ENCODE assay signal across 9 mouse cellular contexts in the genomic region with DNA sequence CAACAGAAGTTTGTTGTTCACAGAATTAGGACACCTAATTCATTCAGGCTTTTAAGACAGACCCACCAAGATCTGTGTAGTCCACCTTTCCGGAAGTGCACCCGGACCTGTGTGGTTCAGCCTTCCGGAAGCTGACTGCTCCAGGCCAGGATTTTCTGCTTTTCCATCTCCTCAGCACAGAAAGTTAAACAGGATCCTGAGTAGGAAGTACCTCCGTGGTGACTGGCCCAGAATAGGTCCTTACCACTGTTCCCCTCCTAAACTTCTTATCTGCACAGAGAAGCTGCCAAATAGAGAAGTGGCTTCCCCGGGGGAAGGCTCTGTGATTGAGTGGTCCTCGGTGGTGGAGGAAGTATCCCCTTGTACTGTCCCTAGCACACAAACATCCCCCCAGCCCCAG. TPM values are rescaled to one million over a fixed set of nuclear protein-coding genes. Genes with fewer than 3 reads are reported as not detected.
DNase-seq lines count a peak whose midpoint lies in the region; ATAC-seq and TF ChIP-seq lines count a peak whose summit lies in the region.
"Had no signal": no experiment of that assay in that cellular context is flagged by ENCODE, and none has a peak within 500 bp of the region (broad histone marks: within the 10 kb centered on the region; RNA-seq: fewer than 3 reads in every experiment).

No protein-coding gene starts in this region.

- no peak overlapping the region for H3K4me2 ChIP-seq in hindbrain, embryonic 16.5 days (ENCODE audit: low read length)
- H3K4me2 ChIP-seq: midbrain, embryonic 13.5 days had no signal

- ATAC-seq in hindbrain, embryonic 16.5 days = no peak
- ATAC-seq: midbrain, embryonic 13.5 days had no signal

- H3K27me3 ChIP-seq in hindbrain, embryonic 16.5 days (replicated peaks; ENCODE audit: control insufficient read depth, insufficient read depth, low read length) = no peaks in the 10 kb centered on the region
- H3K27me3 ChIP-seq in midbrain, embryonic 10.5 days (ENCODE audit: low read depth, poor library complexity, severe bottlenecking) = no peaks in the 10 kb centered on the region
- H3K27me3 ChIP-seq: midbrain, embryonic 13.5 days had no signal

- H3K27ac ChIP-seq in macrophage = peak overlapping the region; percentile 28
- no peak overlapping the region for H3K27ac ChIP-seq in hindbrain, embryonic 16.5 days (ENCODE audit: low read depth, low read length)
- H3K27ac ChIP-seq in midbrain, embryonic 10.5 days (replicated peaks) = no peak overlapping the region
- H3K27ac ChIP-seq: midbrain, embryonic 13.5 days had no signal

- H3K4me3 ChIP-seq in lung, adult 2 months (replicated peaks; ENCODE audit: extremely low read depth, low read depth, low read length) = no peak overlapping the region
- no peak overlapping the region for H3K4me3 ChIP-seq in macrophage (ENCODE audit: inconsistent target)
- H3K4me3 ChIP-seq in hindbrain, embryonic 16.5 days (ENCODE audit: low read length) = no peak overlapping the region
- no peak overlapping the region for H3K4me3 ChIP-seq in midbrain, embryonic 10.5 days
- H3K4me3 ChIP-seq: midbrain, embryonic 13.5 days had no signal

- DNase-seq in lung, adult 2 months = peak; percentile 15
- DNase-seq in lung, postnatal 10 days = no peak
- peak; percentile 46 for DNase-seq in induced T-regulatory cell, adult 2 months (ENCODE audit: low read depth)
- peak; percentile 48 for DNase-seq in thymus, postnatal 25 days
- DNase-seq in embryo, embryonic 9.5 days (ENCODE audit: extremely low spot score) = no peak
- no peak for DNase-seq in midbrain, embryonic 10.5 days (ENCODE audit: low spot score)

- 21% methylated on average over 6 of the region's 6 CpGs for WGBS in lung, adult 2 months
- WGBS in macrophage (ENCODE audit: missing documents) = 1% methylated on average over 6 of the region's 6 CpGs
- 77% methylated on average over 6 of the region's 6 CpGs for WGBS in hindbrain, embryonic 16.5 days
- 66% methylated on average over 6 of the region's 6 CpGs for WGBS in midbrain, embryonic 10.5 days

- no peak overlapping the region for H3K9ac ChIP-seq in hindbrain, embryonic 16.5 days (ENCODE audit: low read depth, low read length)
- H3K9ac ChIP-seq: midbrain, embryonic 13.5 days had no signal

- 0 out of 2 replicates have a peak, but pooled peaks cover 2% of the 10 kb centered on the region for H3K4me1 ChIP-seq in lung, adult 2 months (ENCODE audit: control insufficient read depth, insufficient read depth, low read length)
- H3K4me1 ChIP-seq in hindbrain, embryonic 16.5 days (ENCODE audit: control insufficient read depth, insufficient read depth, low read depth, low read length) = no peaks in the 10 kb centered on the region
- H3K4me1 ChIP-seq in midbrain, embryonic 10.5 days = peaks cover 4% of the 10 kb centered on the region; the same call in 1 of the 2 replicates
- H3K4me1 ChIP-seq: midbrain, embryonic 13.5 days had no signal

- no peak for TF ChIP-seq CTCF in lung, adult 2 months (IDR thresholded peaks at IDR 0.05; ENCODE audit: insufficient read depth, low read length)

- H3K79me2 ChIP-seq in macrophage (ENCODE audit: inconsistent target) = no peaks in the 10 kb centered on the region

- H3K9me3 ChIP-seq in hindbrain, embryonic 16.5 days (ENCODE audit: control insufficient read depth, low read length) = no peaks in the 10 kb centered on the region
- H3K9me3 ChIP-seq in midbrain, embryonic 10.5 days (replicated peaks) = no peaks in the 10 kb centered on the region
- H3K9me3 ChIP-seq: midbrain, embryonic 13.5 days had no signal

- no peak for TF ChIP-seq POLR2A in lung, adult 2 months (IDR thresholded peaks at IDR 0.05; ENCODE audit: borderline replicate concordance, extremely low read depth, low read depth, low read length)

- H3K36me3 ChIP-seq in macrophage (ENCODE audit: inconsistent target) = no peaks in the 10 kb centered on the region
- H3K36me3 ChIP-seq in hindbrain, embryonic 16.5 days (ENCODE audit: control insufficient read depth, insufficient read depth, low read length) = no peaks in the 10 kb centered on the region
- H3K36me3 ChIP-seq in midbrain, embryonic 10.5 days = no peaks in the 10 kb centered on the region
- H3K36me3 ChIP-seq: midbrain, embryonic 13.5 days had no signal

RNA-seq across cellular contexts. Expression of a gene that starts 2.4 kb away (rescaled TPM):
- polyA plus RNA-seq in lung, adult 2 months (2012; rRNA removed) = 1.3 and 3.6 TPM in 2 replicates
- 1 to 10 TPM in 23 of 26 experiments, under 1 TPM in 2, not detected in 1; 0.67 to 7.8 (median 3.6) TPM for total RNA-seq in macrophage (2018; cell fraction: chromatin; rRNA removed)
- 1 to 10 TPM; 2.3 to 5.2 (median 3.7) TPM for total RNA-seq in macrophage (2018; cell fraction: cytosol; rRNA removed)
- total RNA-seq in macrophage (2018; cell fraction: nucleus; rRNA removed) = 1 to 10 TPM; 1.1 to 8.1 (median 4.1) TPM
- polyA plus RNA-seq in macrophage (2018) = 2.4 to 4.3 TPM (median 4.2 TPM) in 3 replicates
- 0.33 and 0.40 TPM in 2 replicates for polyA plus RNA-seq in hindbrain, embryonic 16.5 days (2015; fragmentation: Nextera tagmentation; extraction: Ambion mirVana)
- 0.31 and 0.34 TPM in 2 replicates for polyA plus RNA-seq in midbrain, embryonic 10.5 days (2016; fragmentation: Nextera tagmentation; extraction: Ambion mirVana)

Comparison
In these comparisons a context has a peak if more than half of its experiments do, and no peak if none do; other contexts are left out.
1. DNase-seq: peak in lung, adult 2 months (single experiment), induced T-regulatory cell, adult 2 months (single experiment) and thymus, postnatal 25 days (single experiment); none in lung, postnatal 10 days (single experiment), embryo, embryonic 9.5 days (single experiment) and midbrain, embryonic 10.5 days (single experiment).